Mouse (Mus musculus) heart, postnatal 0 days (tissue): ENCODE results near the gene Fgd3.

ENCODE experiments used
- CTCF ChIP-seq: IDR thresholded peaks from 2 replicates; pipeline ENCODE4 v1.5.1; 2016; ENCODE audit warnings: antibody characterized with exemption, control low read depth, low read depth
- EP300 ChIP-seq: IDR thresholded peaks from 2 replicates; pipeline ENCODE4 v1.6.1; 2016; ENCODE audit warnings: antibody characterized with exemption, low read depth

DNA sequence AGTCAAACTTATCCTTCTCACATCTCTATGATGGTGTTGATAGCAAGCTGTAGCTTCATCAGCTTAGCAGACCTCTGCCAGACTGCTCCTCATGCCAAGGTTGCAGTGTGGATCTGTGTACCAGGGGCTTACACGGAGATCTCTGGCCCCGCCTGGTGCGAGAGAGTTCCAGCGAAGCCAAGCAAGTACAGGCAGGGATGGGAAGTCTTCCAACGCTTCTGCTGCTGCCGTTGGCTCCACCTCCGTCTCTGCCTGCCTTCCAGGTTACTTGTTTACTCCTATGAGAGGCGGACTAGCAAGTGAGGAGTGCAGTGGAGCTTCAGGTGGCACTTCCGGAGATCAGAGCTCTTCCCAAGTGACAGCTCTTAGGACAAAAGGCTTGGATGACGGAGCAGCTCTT lies 95.8 kb downstream of the Fgd3 start:
- TF ChIP-seq EP300, result no peak
- TF ChIP-seq CTCF, result no peak
